Mouse (Mus musculus) kidney, postnatal 10 days (tissue): Measurements from ENCODE around the gene Btf3.

Experiments used
- DNase-seq: peaks from one replicate; pipeline ENCODE4 v3.0.0; 2021; ENCODE audit warnings: mixed read lengths

Btf3 gene

DNA sequence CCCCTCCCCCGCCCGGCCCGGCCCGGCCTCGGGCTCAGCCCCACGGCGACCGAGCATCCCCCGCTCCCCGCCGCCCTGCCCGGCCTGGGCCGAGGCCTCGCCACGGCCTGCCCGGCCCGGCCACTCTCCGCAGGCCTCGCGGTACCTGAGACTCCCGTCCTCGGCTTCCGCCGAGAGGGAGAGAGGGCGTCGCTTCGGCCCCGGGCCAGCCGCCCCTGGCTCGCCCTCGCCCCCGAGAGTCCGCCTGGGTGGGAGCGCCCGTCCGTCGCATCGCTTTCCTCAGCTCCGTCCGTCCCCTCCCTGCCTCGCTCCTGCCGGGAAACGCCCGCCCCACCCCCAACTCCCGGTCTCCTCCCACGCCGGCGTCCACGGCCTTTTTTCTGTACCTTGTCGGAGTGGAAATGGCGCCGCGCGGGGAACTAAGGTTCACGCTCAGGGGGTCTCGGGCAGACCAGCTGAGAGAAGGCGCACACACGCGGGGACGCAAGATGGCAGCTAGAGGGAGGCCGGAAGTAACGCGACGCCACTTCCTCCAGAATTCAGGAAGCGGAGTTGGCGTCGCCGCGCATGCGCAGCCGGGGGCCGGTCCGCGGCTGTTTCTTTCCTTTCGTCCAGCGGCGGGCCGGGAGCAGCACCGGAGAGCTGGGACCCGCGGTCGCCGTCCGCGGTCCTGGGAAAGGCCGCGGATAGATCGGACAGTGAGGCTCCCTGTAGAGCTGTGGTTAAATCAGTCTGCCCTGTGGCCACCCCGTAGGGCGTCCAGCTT is at the start of gene Btf3:
Gene Btf3 (minus strand): TSS at position 527 of the 766 bp plus-strand sequence.
- DNase-seq = peak; percentile 97

GRCm38 (mm10) chr13:98365766-98366421 is 49.1 kb upstream of the Btf3 start:
- DNase-seq = peak; percentile 58

DNA sequence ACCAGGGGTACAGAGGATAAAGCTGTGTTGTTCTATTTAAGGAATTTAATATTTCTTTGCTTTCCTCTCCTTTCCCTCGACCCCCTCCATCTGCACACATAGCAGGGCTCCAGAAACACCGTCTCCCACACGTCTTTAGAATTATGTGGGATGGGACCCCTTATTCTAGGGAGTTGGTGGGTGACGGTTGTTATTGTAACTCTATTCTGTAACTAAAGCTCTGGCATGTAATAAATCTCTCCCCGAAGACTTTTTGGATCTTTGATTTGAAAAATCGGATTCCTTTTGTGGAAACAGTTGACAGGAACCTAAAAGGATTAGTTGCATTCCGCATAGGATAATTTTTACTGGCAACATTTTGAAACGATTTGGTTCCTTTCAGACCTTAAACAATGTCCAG is 48.3 kb upstream of the Btf3 start:
- no peak for DNase-seq

DNA sequence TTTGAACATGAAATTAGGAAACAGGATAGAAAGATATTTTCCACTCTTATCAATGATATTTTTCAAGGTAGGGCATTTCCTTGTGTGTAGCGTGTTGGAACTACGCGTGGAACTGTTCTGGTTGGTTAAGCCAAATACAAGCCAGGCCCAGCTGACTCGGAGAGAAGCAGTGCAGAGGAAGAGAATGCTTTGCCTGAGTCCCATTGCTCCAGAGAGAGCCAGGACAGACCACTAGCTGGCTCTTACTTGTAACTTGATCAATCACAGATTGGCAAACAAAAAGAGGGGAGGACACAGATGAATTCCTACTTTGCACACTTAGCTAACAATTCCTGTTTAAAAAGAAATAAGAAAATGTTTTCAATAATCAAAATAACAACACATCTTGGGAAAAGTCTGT is 46.2 kb upstream of the Btf3 start:
- no peak for DNase-seq

- no peak for DNase-seq
These were observed 44.4 kb upstream of the Btf3 start for GRCm38 (mm10) chr13:98361161-98361560.

DNA sequence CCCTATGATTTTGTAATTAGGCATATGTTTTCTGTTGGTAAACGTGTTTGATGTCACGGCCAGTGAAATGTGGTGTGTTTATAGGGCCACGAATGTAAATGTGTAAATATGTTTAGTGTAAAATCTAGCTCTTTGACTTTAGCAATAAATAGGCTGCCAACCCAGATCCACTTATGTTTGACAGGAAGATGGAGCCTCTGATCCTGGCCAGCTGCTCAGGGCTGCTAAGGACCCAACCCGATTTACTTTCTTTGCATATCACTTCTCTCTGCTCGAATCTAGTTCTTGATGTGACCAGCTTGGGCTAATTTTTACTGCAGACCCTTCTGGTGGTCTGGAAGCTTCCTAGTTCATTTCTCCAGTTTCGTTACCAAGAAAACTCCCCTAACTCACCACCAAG is 43.6 kb upstream of the Btf3 start:
- no peak for DNase-seq

- DNase-seq = no peak
These were observed 42.5 kb upstream of the Btf3 start for GRCm38 (mm10) chr13:98359337-98359736.

- no peak for DNase-seq
These were observed 41.8 kb upstream of the Btf3 start for GRCm38 (mm10) chr13:98358424-98359181.

- no peak for DNase-seq
These were observed 40.9 kb upstream of the Btf3 start for GRCm38 (mm10) chr13:98357433-98358423.

- no peak for DNase-seq
These were observed 40.2 kb upstream of the Btf3 start for GRCm38 (mm10) chr13:98356973-98357425.

DNA sequence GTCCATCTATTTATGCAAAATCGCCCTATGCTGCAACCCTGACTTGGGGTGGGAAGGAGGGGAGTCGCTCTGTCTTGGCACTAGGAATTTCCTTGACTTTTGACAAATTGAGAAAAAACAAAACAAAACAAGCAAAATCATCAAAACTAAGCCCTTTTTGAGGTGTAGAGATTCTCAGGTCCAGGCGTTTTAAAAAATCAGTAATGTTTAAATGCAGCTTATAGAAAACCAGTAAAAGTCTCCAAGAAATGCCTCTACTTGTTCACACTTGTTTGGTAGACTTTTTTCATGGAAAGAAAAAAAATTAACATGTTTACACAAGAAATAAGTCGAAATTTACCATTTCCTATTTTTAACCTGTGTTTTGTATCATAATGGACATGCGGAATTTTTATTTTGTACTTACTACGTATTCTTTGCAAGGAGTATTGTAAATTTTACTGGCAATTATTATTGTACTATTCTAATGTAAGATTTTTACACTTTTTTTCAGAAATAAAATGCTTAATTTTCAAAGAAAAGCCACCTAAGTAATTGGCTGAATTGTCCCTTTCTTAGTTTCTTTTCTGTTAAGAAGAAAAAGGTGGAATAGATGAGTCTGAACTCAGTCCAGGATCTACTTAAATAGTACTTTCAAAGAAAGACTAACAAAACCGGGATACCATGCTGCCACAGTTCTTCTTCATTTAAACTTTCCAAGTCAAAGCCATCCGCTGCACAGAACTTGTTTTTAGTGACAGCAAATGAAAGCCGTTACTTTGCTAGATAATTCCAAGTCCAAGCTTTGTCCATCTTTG is 39.6 kb upstream of the Btf3 start:
- DNase-seq = no peak

DNA sequence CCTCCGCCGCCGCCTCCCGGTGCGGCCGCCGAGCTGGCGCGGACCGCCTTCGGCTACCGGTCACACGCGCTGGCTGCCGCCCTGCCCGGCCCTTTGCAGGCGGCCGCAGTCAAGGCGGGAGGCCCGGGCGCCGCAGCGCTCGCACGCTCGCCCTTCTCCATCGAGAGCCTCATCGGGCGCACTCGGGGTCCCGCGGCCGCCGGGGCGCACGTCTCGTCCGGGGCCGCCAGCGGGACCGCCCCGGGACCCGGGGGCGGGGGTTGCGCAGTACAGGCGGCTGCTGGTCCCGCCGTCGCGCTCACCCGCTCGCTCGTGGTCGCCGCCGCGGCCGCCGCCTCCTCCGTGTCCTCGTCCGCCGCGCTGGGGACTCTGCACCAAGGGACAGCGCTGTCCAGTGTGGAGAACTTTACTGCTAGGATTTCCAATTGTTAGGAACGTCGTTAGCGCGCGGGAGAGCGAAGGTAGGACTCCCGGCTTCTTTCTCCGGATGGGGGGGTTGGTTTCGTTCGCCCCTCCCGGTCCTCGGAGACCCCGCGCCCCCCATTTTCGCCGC is 38.8 kb upstream of the Btf3 start:
- peak; percentile 63 for DNase-seq

GRCm38 (mm10) chr13:98354871-98355558 is 38.2 kb upstream of the Btf3 start:
- peak; percentile 55 for DNase-seq

DNA sequence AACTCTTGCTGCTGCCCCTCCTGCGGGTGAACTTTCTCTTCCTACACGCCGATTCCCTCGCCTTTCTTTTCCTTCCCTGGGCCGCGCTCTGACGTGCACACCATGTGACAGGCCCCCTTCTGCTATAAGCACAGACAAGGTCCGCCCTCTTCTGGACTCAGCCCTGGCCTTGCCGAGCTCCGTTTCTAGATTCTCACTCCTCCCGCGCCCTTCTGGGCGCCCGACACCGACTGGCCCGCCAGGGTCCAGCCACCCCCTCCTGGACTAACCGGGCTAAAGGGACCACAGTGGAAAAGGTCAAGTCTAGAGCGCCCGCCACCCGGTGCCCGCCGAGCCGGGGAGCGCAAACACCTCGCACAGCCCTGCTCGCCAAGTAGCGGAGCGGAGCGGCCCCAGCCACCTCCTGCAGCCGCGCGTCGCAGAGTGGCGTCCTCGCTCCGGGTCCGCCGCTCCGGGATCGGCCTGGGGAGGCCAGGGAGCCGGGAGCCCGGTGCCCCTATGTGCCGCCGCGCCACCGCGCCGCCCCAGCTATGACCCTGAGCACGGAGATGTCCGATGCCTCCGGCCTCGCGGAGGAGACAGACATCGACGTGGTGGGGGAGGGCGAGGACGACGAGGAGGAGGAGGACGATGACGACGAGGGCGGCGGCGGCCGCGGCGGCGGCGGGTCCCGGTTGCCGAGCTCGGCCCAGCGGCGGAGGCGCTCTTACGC is 37.4 kb upstream of the Btf3 start, which contains the start of gene Foxd1:
Gene Foxd1 (plus strand): TSS at position 153 of the 712 bp plus-strand sequence.
- peak; percentile 82 for DNase-seq

DNA sequence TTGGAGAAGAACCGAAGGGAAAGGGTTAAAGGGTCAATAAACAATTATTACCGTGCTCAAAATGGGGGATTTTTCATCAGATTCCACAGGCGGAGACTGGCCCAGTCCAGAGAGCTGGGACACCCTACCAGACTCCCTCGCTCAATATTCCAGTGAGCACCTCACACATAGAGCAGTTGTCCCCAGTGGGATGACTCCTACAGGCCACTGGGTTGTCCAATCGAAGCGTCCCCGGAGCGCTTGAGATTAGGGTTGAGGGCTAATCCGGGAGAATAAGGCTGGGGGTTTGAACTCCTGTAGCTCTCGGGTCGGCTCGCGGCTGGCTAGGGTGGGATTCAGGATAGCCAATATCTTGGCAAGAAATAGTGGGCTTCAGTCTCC is 36.9 kb upstream of the Btf3 start:
- no peak for DNase-seq

DNA sequence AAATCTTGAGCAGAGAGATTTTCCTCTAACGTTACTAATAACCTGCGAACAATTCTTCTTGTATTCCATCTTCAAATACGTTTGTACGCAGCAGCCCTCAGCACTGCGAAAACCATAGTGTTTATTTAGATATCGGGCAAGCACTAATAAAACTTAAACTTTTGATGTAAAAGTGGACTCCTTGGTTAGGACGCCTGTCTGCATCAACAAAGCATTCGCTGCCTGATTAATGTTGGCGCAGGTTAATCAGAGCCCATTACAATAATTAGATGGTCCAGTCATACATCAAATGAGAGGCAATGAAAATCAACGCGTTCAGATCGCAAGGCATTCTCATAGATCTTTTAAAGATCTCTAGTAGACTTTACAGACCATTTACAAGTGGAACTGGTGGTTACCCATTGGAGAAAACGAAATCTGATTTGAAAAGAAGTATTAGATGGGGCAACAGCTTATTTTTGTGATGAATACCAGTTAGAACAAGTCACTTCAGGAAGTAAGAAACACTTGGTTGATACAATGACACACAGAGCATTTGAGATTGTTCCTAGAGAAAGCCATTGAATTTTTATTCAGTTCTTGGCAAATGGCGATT is 35.7 kb upstream of the Btf3 start:
- no peak for DNase-seq

DNA sequence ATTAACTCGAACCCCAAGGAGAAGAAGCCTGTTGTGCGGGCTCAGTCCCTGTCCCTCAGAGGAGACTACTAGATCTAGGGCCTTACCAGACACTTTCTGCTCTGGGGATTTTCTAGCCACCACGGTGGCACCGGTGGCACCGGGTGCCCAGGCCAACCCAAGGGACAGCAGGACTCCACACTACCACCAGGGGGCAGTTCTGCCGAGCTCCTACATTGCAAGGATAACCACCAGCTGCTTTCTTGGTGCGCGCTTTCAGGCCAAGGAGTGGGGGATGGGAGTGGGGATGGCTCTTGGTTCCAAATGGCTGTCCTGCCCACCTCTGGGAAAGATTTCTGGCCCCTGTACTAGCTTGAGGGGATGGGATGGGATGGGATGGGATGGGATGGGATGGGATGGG is 34.7 kb upstream of the Btf3 start:
- peak; percentile 67 for DNase-seq

GRCm38 (mm10) chr13:98349491-98349890 is 32.7 kb upstream of the Btf3 start:
- no peak for DNase-seq

DNA sequence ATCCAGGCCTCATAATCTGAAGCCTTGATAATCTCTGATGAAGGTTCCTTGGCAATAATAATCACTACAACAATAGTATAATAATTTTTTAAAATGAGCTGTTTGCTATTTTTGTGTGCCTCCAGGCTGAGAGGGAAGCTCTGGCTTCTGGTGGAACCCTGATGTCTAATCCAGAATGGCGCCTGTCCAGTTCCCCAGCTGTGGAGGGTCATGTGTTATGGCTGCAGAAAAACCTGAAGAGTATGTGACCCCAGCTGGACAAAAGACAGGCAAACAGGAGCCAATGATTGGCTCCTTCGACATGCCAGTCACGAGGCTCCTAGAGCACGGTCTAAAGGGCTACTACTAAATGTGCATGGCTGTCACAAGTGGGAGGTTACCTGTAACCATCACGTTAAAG is 23.7 kb upstream of the Btf3 start:
- peak; percentile 80 for DNase-seq
